ENCODE assay signal across 15 mouse cellular contexts in the genomic region with DNA sequence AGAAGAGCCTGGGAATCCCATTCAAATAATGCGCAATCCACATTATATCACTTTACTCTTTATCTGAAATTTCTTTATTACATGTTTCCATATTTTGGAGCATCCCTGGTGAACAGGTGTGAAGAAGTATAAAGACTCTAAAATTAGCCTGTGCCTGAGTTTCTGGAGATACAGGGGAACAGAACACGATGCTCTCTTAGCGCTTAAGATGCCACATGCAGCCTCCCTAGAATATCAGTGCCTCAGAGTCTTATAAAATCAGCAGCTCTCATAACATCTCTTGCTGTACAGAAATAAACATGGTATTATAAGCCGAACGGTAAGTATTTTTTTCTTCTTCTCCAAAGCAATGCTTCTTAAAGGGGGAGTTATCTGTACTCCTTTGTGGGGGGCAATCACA.
"Had no signal": no experiment of that assay in that cellular context is flagged by ENCODE, and none has a peak within 500 bp of the region (broad histone marks: within the 10 kb centered on the region; RNA-seq: fewer than 3 reads in every experiment).

No protein-coding gene starts in this region.

- H3K27ac ChIP-seq: midbrain, embryonic 10.5 days; midbrain, embryonic 12.5 days; neural tube, embryonic 13.5 days; neural tube, embryonic 15.5 days; stomach, embryonic 15.5 days; stomach, postnatal 0 days had no signal

- DNase-seq: lung, postnatal 4 days; midbrain, embryonic 14.5 days; retina, postnatal 1 day; right cerebral cortex, postnatal 25 days; right cerebral cortex, postnatal 4 days; thymus, adult 2 months; thymus, postnatal 25 days; thymus, postnatal 4 days had no signal

- H3K4me3 ChIP-seq: midbrain, embryonic 10.5 days; midbrain, embryonic 12.5 days; myocyte; neural tube, embryonic 13.5 days; neural tube, embryonic 15.5 days; stomach, embryonic 15.5 days had no signal
